8 mouse cellular contexts compared by ENCODE assay signal in genomic region chr2:3119371-3119935, GRCm38 (mm10). TPM values are rescaled to one million over a fixed set of nuclear protein-coding genes. Genes with fewer than 3 reads are reported as not detected.
A peak's percentile ranks its signal among the peaks of the same experiment; 100 is the strongest.
DNase-seq lines count a peak whose midpoint lies in the region; ATAC-seq and TF ChIP-seq lines count a peak whose summit lies in the region.

No protein-coding gene starts in this region.

- H3K4me1 ChIP-seq in liver, adult 2 months (ENCODE audit: control insufficient read depth, insufficient read depth, low read length) = peaks cover 2% of the 10 kb centered on the region
- 0 out of 2 replicates have a peak, but pooled peaks cover 4% of the 10 kb centered on the region for H3K4me1 ChIP-seq in forebrain, embryonic 11.5 days (replicated peaks; ENCODE audit: control insufficient read depth, insufficient read depth, low read length)
- peaks cover 21% of the 10 kb centered on the region for H3K4me1 ChIP-seq in limb, embryonic 13.5 days
- H3K4me1 ChIP-seq in olfactory bulb, adult 2 months (ENCODE audit: control insufficient read depth, insufficient read depth, low read length) = peaks cover 7% of the 10 kb centered on the region

- no peak overlapping the region for H3K9ac ChIP-seq in liver, adult 2 months (ENCODE audit: low read depth, low read length)
- peak overlapping the region; percentile 93 for H3K9ac ChIP-seq in forebrain, embryonic 11.5 days (ENCODE audit: low read length)
- peak overlapping the region; percentile 96 for H3K9ac ChIP-seq in limb, embryonic 13.5 days

- H3K27ac ChIP-seq in liver, adult 2 months (replicated peaks; ENCODE audit: insufficient read depth, low read depth, low read length) = no peak overlapping the region
- H3K27ac ChIP-seq in forebrain, embryonic 11.5 days (ENCODE audit: low read depth, low read length) = no peak overlapping the region
- no peak overlapping the region for H3K27ac ChIP-seq in limb, embryonic 13.5 days
- peak overlapping the region; percentile 46 for H3K27ac ChIP-seq in olfactory bulb, adult 2 months (ENCODE audit: insufficient read depth, low read depth, low read length)

- peak overlapping the region; percentile 50 for H3K4me2 ChIP-seq in forebrain, embryonic 11.5 days (ENCODE audit: low read depth, low read length, severe bottlenecking)
- H3K4me2 ChIP-seq in limb, embryonic 13.5 days (replicated peaks) = peak overlapping the region; percentile 71

- peak overlapping the region; percentile 71; the same call in 1 of the 2 replicates for H3K4me3 ChIP-seq in liver, adult 2 months (ENCODE audit: insufficient read depth, low read depth, low read length)
- H3K4me3 ChIP-seq in forebrain, embryonic 11.5 days (ENCODE audit: low read depth, low read length) = peak overlapping the region; percentile 89
- H3K4me3 ChIP-seq in limb, embryonic 13.5 days = peak overlapping the region; percentile 88
- peak overlapping the region; percentile 47 for H3K4me3 ChIP-seq in olfactory bulb, adult 2 months (ENCODE audit: insufficient read depth, low read depth, low read length)

- no peak for TF ChIP-seq POLR2A in liver, adult 2 months (IDR thresholded peaks at IDR 0.05; ENCODE audit: extremely low read depth, insufficient read depth, low read length)
- TF ChIP-seq POLR2A in olfactory bulb, adult 2 months (IDR thresholded peaks at IDR 0.05; ENCODE audit: insufficient read depth, low read depth, low read length) = no peak

- no peak for DNase-seq in liver, adult 2 months (ENCODE audit: extremely low read depth, low read depth, low spot score)
- DNase-seq in liver = no peak
- no peak for DNase-seq in forebrain, embryonic 11.5 days (ENCODE audit: low spot score)
- no peak for DNase-seq in B cell, adult 2 months
- no peak for DNase-seq in gastrocnemius, adult 18-20 months (ENCODE audit: low spot score)
- no peak for DNase-seq in natural killer cell, adult 2 months (ENCODE audit: low spot score in 2 of 2)

- 50% methylated on average over 4 of the region's 4 CpGs for WGBS in liver, adult 2 months
- WGBS in forebrain, embryonic 11.5 days = 22% methylated on average over 4 of the region's 4 CpGs
- WGBS in limb, embryonic 13.5 days = 28% methylated on average over 4 of the region's 4 CpGs
- WGBS in olfactory bulb, adult 2 months = 5% methylated on average over 4 of the region's 4 CpGs

- no peaks in the 10 kb centered on the region; the same call in 1 of the 2 replicates for H3K79me2 ChIP-seq in liver, adult 2 months (ENCODE audit: control insufficient read depth, insufficient read depth, low read length)

- no peak for TF ChIP-seq CTCF in liver, adult 2 months (IDR thresholded peaks at IDR 0.05; ENCODE audit: low read depth, low read length)
- no peak for TF ChIP-seq CTCF in olfactory bulb, adult 2 months (IDR thresholded peaks at IDR 0.05; ENCODE audit: insufficient read depth, low read depth, low read length)

- no peaks in the 10 kb centered on the region for H3K27me3 ChIP-seq in liver, adult 2 months (ENCODE audit: control insufficient read depth, insufficient read depth, low read length)
- H3K27me3 ChIP-seq in forebrain, embryonic 11.5 days (ENCODE audit: control insufficient read depth, insufficient read depth, low read length) = no peaks in the 10 kb centered on the region
- H3K27me3 ChIP-seq in limb, embryonic 13.5 days = no peaks in the 10 kb centered on the region

- no peaks in the 10 kb centered on the region for H3K36me3 ChIP-seq in liver, adult 2 months (ENCODE audit: control insufficient read depth, insufficient read depth, low read length)
- H3K36me3 ChIP-seq in forebrain, embryonic 11.5 days (ENCODE audit: control insufficient read depth, insufficient read depth, low read length) = no peaks in the 10 kb centered on the region
- H3K36me3 ChIP-seq in limb, embryonic 13.5 days = no peaks in the 10 kb centered on the region

- ATAC-seq in forebrain, embryonic 11.5 days (replicated peaks; ENCODE audit: low FRiP score) = no peak
- no peak for ATAC-seq in limb, embryonic 13.5 days (ENCODE audit: low FRiP score, low read depth)

- H3K9me3 ChIP-seq in forebrain, embryonic 11.5 days (ENCODE audit: control insufficient read depth, low read length) = no peaks in the 10 kb centered on the region
- no peaks in the 10 kb centered on the region for H3K9me3 ChIP-seq in limb, embryonic 13.5 days

RNA-seq across cellular contexts. Expression of gene Fam171a1, which starts 5.4 kb away (rescaled TPM):
- total RNA-seq in liver, adult 2 months (2014; rRNA removed) = 3.8 and 4.1 TPM in 2 replicates
- polyA plus RNA-seq in liver, adult 2 months (2012; rRNA removed) = 1.8 and 2.2 TPM in 2 replicates
- 34.7 and 35.9 TPM in 2 replicates for polyA plus RNA-seq in forebrain, embryonic 11.5 days (2014; fragmentation: Nextera tagmentation; extraction: Ambion mirVana)
- polyA plus RNA-seq in limb, embryonic 13.5 days (2015; fragmentation: Nextera tagmentation; extraction: Ambion mirVana) = 33.7 and 35.6 TPM in 2 replicates
- not detected in 2 replicates for polyA plus RNA-seq in olfactory bulb, adult 2 months (2012; ENCODE audit: insufficient read depth, insufficient read length, low replicate concordance, missing spikeins)
- 1 to 10 TPM; 2.5 to 3.1 TPM for total RNA-seq in gastrocnemius, adult 18-20 months (2021)
